Mouse (Mus musculus) left cerebral cortex, adult 8-10 months (tissue): ENCODE measurements at regions not wholly inside any gene's neighbourhood (a gene's known extent, or its start where the extent isn't known, plus 50 kb on each side); places are given as distances from the start of the nearest gene placed in this dataset.
A peak's percentile ranks its signal among the peaks of the same experiment; 100 is the strongest.

Source experiments
- DNase-seq, 2 experiments: peaks; one replicate each; pipeline ENCODE4 v3.0.0; 2022; ENCODE audit warnings: low spot score in 2 of 2

- DNase-seq: no peak
These were observed 200.9 kb upstream of the Thbs1 start for GRCm38 (mm10) chr2:117910781-117911180.

- DNase-seq: no peak
These were observed 199.0 kb upstream of the Thbs1 start for GRCm38 (mm10) chr2:117912722-117913121.

GRCm38 (mm10) chr2:117913846-117914245, 197.8 kb upstream of the Thbs1 start:
- no peak for DNase-seq

GRCm38 (mm10) chr2:117915821-117916220, 195.9 kb upstream of the Thbs1 start:
- DNase-seq: no peak

GRCm38 (mm10) chr2:117917181-117917580, 194.5 kb upstream of the Thbs1 start:
- no peak for DNase-seq

- no peak for DNase-seq
These were observed 186.8 kb upstream of the Thbs1 start for GRCm38 (mm10) chr2:117924877-117925276.

GRCm38 (mm10) chr2:117925412-117925811, 186.3 kb upstream of the Thbs1 start:
- DNase-seq: no peak

- no peak for DNase-seq
These were observed 183.6 kb upstream of the Thbs1 start for GRCm38 (mm10) chr2:117928062-117928461.

GRCm38 (mm10) chr2:117929586-117929985, 182.1 kb upstream of the Thbs1 start:
- no peak for DNase-seq

- DNase-seq: no peak
These were observed 180.7 kb upstream of the Thbs1 start for GRCm38 (mm10) chr2:117930895-117931537.

- DNase-seq: no peak
These were observed 175.1 kb upstream of the Thbs1 start for GRCm38 (mm10) chr2:117936590-117936989.

- no peak for DNase-seq
These were observed 173.2 kb upstream of the Thbs1 start for GRCm38 (mm10) chr2:117938283-117939049.

- peak in 1 of 2 experiments; percentile 7 for DNase-seq
These were observed 170.1 kb upstream of the Thbs1 start for GRCm38 (mm10) chr2:117941517-117942096.

GRCm38 (mm10) chr2:117943666-117944065, 168.0 kb upstream of the Thbs1 start:
- no peak for DNase-seq

- DNase-seq: no peak
These were observed 167.4 kb upstream of the Thbs1 start for GRCm38 (mm10) chr2:117944325-117944724.

GRCm38 (mm10) chr2:117944942-117945341, 166.7 kb upstream of the Thbs1 start:
- DNase-seq: no peak

GRCm38 (mm10) chr2:117950431-117951336, 161.0 kb upstream of the Thbs1 start:
- no peak for DNase-seq

- DNase-seq: no peak
These were observed 160.3 kb upstream of the Thbs1 start for GRCm38 (mm10) chr2:117951337-117951718.

GRCm38 (mm10) chr2:117958737-117959136, 152.9 kb upstream of the Thbs1 start:
- DNase-seq: no peak

GRCm38 (mm10) chr2:117959440-117959839, 152.2 kb upstream of the Thbs1 start:
- no peak for DNase-seq

GRCm38 (mm10) chr2:117962531-117962930, 149.1 kb upstream of the Thbs1 start:
- DNase-seq: no peak

- DNase-seq: no peak
These were observed 148.2 kb upstream of the Thbs1 start for GRCm38 (mm10) chr2:117963526-117963925.
